In the genomic region with DNA sequence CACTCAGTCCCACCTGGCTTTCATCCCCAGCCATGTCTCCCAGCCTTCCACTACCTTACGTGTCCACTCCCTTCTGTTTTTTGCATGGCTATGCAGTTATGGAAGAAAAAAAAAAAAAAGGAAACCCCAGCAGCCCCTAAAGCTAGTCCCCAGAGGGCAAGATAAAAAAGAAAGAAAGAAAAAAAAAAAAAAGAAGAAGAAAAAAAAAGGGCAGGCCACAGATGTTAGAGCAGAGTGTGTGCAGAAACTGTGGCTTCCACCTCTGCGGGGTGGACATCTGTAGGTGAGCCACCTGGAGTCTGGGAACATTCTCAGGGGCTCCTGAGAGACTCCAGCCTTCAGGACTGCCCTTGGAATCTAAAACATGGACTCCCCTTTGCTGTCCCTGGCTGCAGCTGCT, we compare ENCODE assay signal across 13 mouse cellular contexts. TPM values are rescaled to one million over a fixed set of nuclear protein-coding genes. Genes with fewer than 3 reads are reported as not detected.
DNase-seq lines count a peak whose midpoint lies in the region; ATAC-seq and TF ChIP-seq lines count a peak whose summit lies in the region.
"Had no signal": no experiment of that assay in that cellular context is flagged by ENCODE, and none has a peak within 500 bp of the region (broad histone marks: within the 10 kb centered on the region; RNA-seq: fewer than 3 reads in every experiment).

No protein-coding gene starts in this region.

- no peak overlapping the region for H3K27ac ChIP-seq in heart, embryonic 10.5 days
- H3K27ac ChIP-seq in kidney, embryonic 16.5 days (ENCODE audit: low read length) = no peak overlapping the region
- H3K27ac ChIP-seq in CH12.LX (ENCODE audit: insufficient read depth, low read depth) = no peak overlapping the region
- H3K27ac ChIP-seq in embryonic facial prominence, embryonic 14.5 days (replicated peaks; ENCODE audit: low read depth, low read length) = no peak overlapping the region
- H3K27ac ChIP-seq: hindbrain, embryonic 14.5 days; liver, embryonic 15.5 days had no signal

- intact Hi-C loops in left cerebral cortex, postnatal 14 days (cut with DNase I) = no loop called here
- intact Hi-C loops in gastrocnemius, postnatal 14 days (cut with DNase I; ENCODE audit: low total_unique reads) = no loop called here

- peaks cover 52% of the 10 kb centered on the region for H3K4me1 ChIP-seq in heart, embryonic 10.5 days
- peaks cover 14% of the 10 kb centered on the region for H3K4me1 ChIP-seq in kidney, embryonic 16.5 days (ENCODE audit: insufficient read depth, low read length)
- peaks cover 9 to 30% of the 10 kb centered on the region in 2 experiments for H3K4me1 ChIP-seq in CH12.LX (ENCODE audit: control insufficient read depth in 1 of 2, insufficient read depth in 2 of 2)
- H3K4me1 ChIP-seq in embryonic facial prominence, embryonic 14.5 days (ENCODE audit: control insufficient read depth, insufficient read depth, low read length) = peaks cover 12% of the 10 kb centered on the region; the same call in 1 of the 2 replicates

- TF ChIP-seq CTCF in CH12.LX (conservative IDR thresholded peaks at IDR 0.05 in 1 of 2, IDR thresholded peaks at IDR 0.05 in 1 of 2; ENCODE audit: low read depth in 2 of 2, low read length in 2 of 2) = no peak

- no peak for TF ChIP-seq RAD21 in CH12.LX (IDR thresholded peaks at IDR 0.05; ENCODE audit: low read depth, low read length)

- DNase-seq in heart, embryonic 10.5 days (ENCODE audit: low spot score) = no peak
- DNase-seq in heart, postnatal 4 days = no peak
- DNase-seq in kidney, postnatal 14 days = no peak
- no peak for DNase-seq in CH12.LX (ENCODE audit: extremely low read depth)
- DNase-seq in embryonic facial prominence, embryonic 14.5 days (ENCODE audit: low spot score) = no peak
- DNase-seq in left cerebral cortex, postnatal 14 days (ENCODE audit: low spot score in 2 of 2) = no peak
- DNase-seq in gastrocnemius, postnatal 14 days = no peak
- DNase-seq: cerebellum, postnatal 10 days; kidney, adult 18-20 months had no signal

- no peak for TF ChIP-seq POLR2A in CH12.LX (IDR thresholded peaks at IDR 0.05; ENCODE audit: low read depth, low read length)

- H3K79me2 ChIP-seq in CH12.LX (replicated peaks; ENCODE audit: control insufficient read depth, extremely low read depth, insufficient read depth, poor library complexity, severe bottlenecking) = no peaks in the 10 kb centered on the region

- ATAC-seq in kidney, embryonic 16.5 days (ENCODE audit: low FRiP score, low TSS enrichment) = no peak
- no peak for ATAC-seq in embryonic facial prominence, embryonic 14.5 days (ENCODE audit: low read depth)

- peak overlapping the region; percentile 61; the same call in 1 of the 2 replicates for H3K4me3 ChIP-seq in heart, embryonic 10.5 days
- 0 out of 2 replicates have a peak overlapping the region, but pooled peaks have one; percentile 50 for H3K4me3 ChIP-seq in kidney, embryonic 16.5 days (ENCODE audit: low read length)
- no peak overlapping the region for H3K4me3 ChIP-seq in CH12.LX (replicated peaks in 1 of 3; ENCODE audit: low read depth in 2 of 3, low read length in 2 of 3, poor library complexity in 1 of 3)
- peak overlapping the region; percentile 50 for H3K4me3 ChIP-seq in embryonic facial prominence, embryonic 14.5 days (ENCODE audit: low read depth, low read length)

- no peak overlapping the region for H3K9ac ChIP-seq in kidney, embryonic 16.5 days (replicated peaks; ENCODE audit: low read length)
- H3K9ac ChIP-seq in CH12.LX (ENCODE audit: insufficient read depth, low read depth) = no peak overlapping the region
- H3K9ac ChIP-seq in embryonic facial prominence, embryonic 14.5 days (ENCODE audit: low read depth, low read length) = 0 out of 2 replicates have a peak overlapping the region, but pooled peaks have one; percentile 60
- H3K9ac ChIP-seq: liver, embryonic 15.5 days had no signal

- in situ Hi-C loops in CH12.LX (cut with MboI; ENCODE audit: low pct_ligation_motif_present, low pct_unique_long_range_greater_than_20kb, low sequenced_read_pairs) = no loop called here

- no peaks in the 10 kb centered on the region for H3K9me3 ChIP-seq in heart, embryonic 10.5 days
- H3K9me3 ChIP-seq in kidney, embryonic 16.5 days (ENCODE audit: low read length) = no peaks in the 10 kb centered on the region
- H3K9me3 ChIP-seq in CH12.LX (replicated peaks; ENCODE audit: low read length) = peaks cover 6% of the 10 kb centered on the region
- H3K9me3 ChIP-seq in embryonic facial prominence, embryonic 14.5 days (ENCODE audit: control insufficient read depth, low read length) = no peaks in the 10 kb centered on the region
- H3K9me3 ChIP-seq: liver, embryonic 15.5 days had no signal

- 66% methylated on average over 2 of the region's 2 CpGs for WGBS in heart, embryonic 10.5 days
- WGBS in kidney, embryonic 16.5 days = 65% methylated on average over 2 of the region's 2 CpGs
- WGBS in embryonic facial prominence, embryonic 14.5 days = 35% methylated on average over 2 of the region's 2 CpGs

- H3K36me3 ChIP-seq in heart, embryonic 10.5 days = no peaks in the 10 kb centered on the region
- H3K36me3 ChIP-seq in kidney, embryonic 16.5 days (ENCODE audit: insufficient read depth, low read length) = no peaks in the 10 kb centered on the region
- no peaks in the 10 kb centered on the region for H3K36me3 ChIP-seq in CH12.LX (replicated peaks in 1 of 2; ENCODE audit: control insufficient read depth in 1 of 2, insufficient read depth in 1 of 2, low read length in 1 of 2)
- no peaks in the 10 kb centered on the region for H3K36me3 ChIP-seq in embryonic facial prominence, embryonic 14.5 days (ENCODE audit: control insufficient read depth, insufficient read depth, low read length)
- H3K36me3 ChIP-seq: liver, embryonic 15.5 days had no signal

- TF ChIP-seq EP300 in CH12.LX (IDR thresholded peaks at IDR 0.05; ENCODE audit: low read length) = no peak

- dilution Hi-C loops in CH12.LX (cut with MboI; ENCODE audit: extremely low pct_ligation_motif_present, extremely low pct_unique_long_range_greater_than_20kb, low sequenced_read_pairs) = no loop called here

- H3K4me2 ChIP-seq in kidney, embryonic 16.5 days (replicated peaks; ENCODE audit: low read depth, low read length) = peak overlapping the region; percentile 80
- peak overlapping the region; percentile 30; the same call in 1 of the 2 replicates for H3K4me2 ChIP-seq in CH12.LX (ENCODE audit: insufficient read depth, low read depth, poor library complexity, severe bottlenecking)
- H3K4me2 ChIP-seq in embryonic facial prominence, embryonic 14.5 days (ENCODE audit: low read depth, low read length) = peak overlapping the region; percentile 91

- H3K27me3 ChIP-seq in heart, embryonic 10.5 days (ENCODE audit: insufficient read depth, poor library complexity, severe bottlenecking) = peaks cover 56% of the 10 kb centered on the region
- peaks cover 11% of the 10 kb centered on the region for H3K27me3 ChIP-seq in kidney, embryonic 16.5 days (ENCODE audit: insufficient read depth, low read length)
- H3K27me3 ChIP-seq in CH12.LX (replicated peaks) = no peaks in the 10 kb centered on the region
- H3K27me3 ChIP-seq in embryonic facial prominence, embryonic 14.5 days (replicated peaks; ENCODE audit: control insufficient read depth, insufficient read depth, low read length) = peaks cover 15% of the 10 kb centered on the region

TF ChIP-seq in CH12.LX, 34 proteins besides CTCF, POLR2A, EP300 and RAD21:
- TF ChIP-seq TCF12 (IDR thresholded peaks at IDR 0.05; ENCODE audit: low read depth, low read length) (peak; percentile 66), TBP (conservative IDR thresholded peaks at IDR 0.05; ENCODE audit: low read depth, low read length) (no peak), ZNF384 (IDR thresholded peaks at IDR 0.05; ENCODE audit: low read depth, low read length) (peak; percentile 96)

RNA-seq across cellular contexts. Expression of a gene that starts 24.4 kb away (rescaled TPM):
- 25.5 and 28.4 TPM in 2 replicates for polyA plus RNA-seq in heart, embryonic 10.5 days (2016; fragmentation: Nextera tagmentation; extraction: Ambion mirVana)
- total RNA-seq in heart, postnatal 4 days (2021) = 10 to 100 TPM; 35.1 to 38.5 TPM
- polyA plus RNA-seq in kidney, embryonic 16.5 days (2015; fragmentation: Nextera tagmentation; extraction: Ambion mirVana) = 31.0 and 33.9 TPM in 2 replicates
- total RNA-seq in CH12.LX (2012; rRNA removed) = 8.9 and 10.5 TPM in 2 replicates
- total RNA-seq in CH12.LX (2014; rRNA removed) = 8.0 and 9.5 TPM in 2 replicates
- 9.0 and 9.4 TPM in 2 replicates for polyA plus RNA-seq in CH12.LX (2012; ENCODE audit: insufficient read length, low read depth)
- 26.5 and 33.1 TPM in 2 replicates for polyA plus RNA-seq in embryonic facial prominence, embryonic 14.5 days (2014; fragmentation: Nextera tagmentation; extraction: Ambion mirVana)
- total RNA-seq in left cerebral cortex, postnatal 14 days (2021) = 10 to 100 TPM; 32.2 to 37.4 TPM
- total RNA-seq in gastrocnemius, postnatal 14 days (2021) = 10 to 100 TPM; 11.8 to 13.8 TPM

RNA-seq across cellular contexts. Expression of a gene that starts 35.4 kb away (rescaled TPM):
- polyA plus RNA-seq in heart, embryonic 10.5 days (2016; fragmentation: Nextera tagmentation; extraction: Ambion mirVana) = 17.0 and 34.2 TPM in 2 replicates
- 100 to 1,000 TPM; 145 TPM for total RNA-seq in heart, postnatal 4 days (2021)
- polyA plus RNA-seq in kidney, embryonic 16.5 days (2015; fragmentation: Nextera tagmentation; extraction: Ambion mirVana) = 2.0 and 5.5 TPM in 2 replicates
- total RNA-seq in CH12.LX (2012; rRNA removed) = not detected in 2 replicates
- total RNA-seq in CH12.LX (2014; rRNA removed) = not detected in 2 replicates
- polyA plus RNA-seq in CH12.LX (2012; ENCODE audit: insufficient read length, low read depth) = not detected in 2 replicates
- polyA plus RNA-seq in embryonic facial prominence, embryonic 14.5 days (2014; fragmentation: Nextera tagmentation; extraction: Ambion mirVana) = 2.0 and 2.9 TPM in 2 replicates
- 10 to 100 TPM; 19.5 to 20.2 TPM for total RNA-seq in left cerebral cortex, postnatal 14 days (2021)
- total RNA-seq in gastrocnemius, postnatal 14 days (2021) = 1 to 10 TPM in 1 of 2 experiments, under 1 TPM in 1; 0.42 to 1.2 TPM
- total RNA-seq: granulocyte monocyte progenitor cell, adult 5-6 weeks had no signal

RNA-seq across cellular contexts. Expression of a gene that starts 43.2 kb away (rescaled TPM):
- polyA plus RNA-seq in heart, embryonic 10.5 days (2016; fragmentation: Nextera tagmentation; extraction: Ambion mirVana) = 323 and 372 TPM in 2 replicates
- 100 to 1,000 TPM; 141 to 145 TPM for total RNA-seq in heart, postnatal 4 days (2021)
- polyA plus RNA-seq in kidney, embryonic 16.5 days (2015; fragmentation: Nextera tagmentation; extraction: Ambion mirVana) = 266 and 282 TPM in 2 replicates
- total RNA-seq in CH12.LX (2012; rRNA removed) = 89.4 and 99.1 TPM in 2 replicates
- 125 and 138 TPM in 2 replicates for total RNA-seq in CH12.LX (2014; rRNA removed)
- 143 and 163 TPM in 2 replicates for polyA plus RNA-seq in CH12.LX (2012; ENCODE audit: insufficient read length, low read depth)
- 209 and 251 TPM in 2 replicates for polyA plus RNA-seq in embryonic facial prominence, embryonic 14.5 days (2014; fragmentation: Nextera tagmentation; extraction: Ambion mirVana)
- total RNA-seq in left cerebral cortex, postnatal 14 days (2021) = 1 to 10 TPM; 8.1 to 9.5 TPM
- total RNA-seq in gastrocnemius, postnatal 14 days (2021) = 10 to 100 TPM in 1 of 2 experiments, 1 to 10 TPM in 1; 7.0 to 10.2 TPM

Comparison
In these comparisons a context has a peak if more than half of its experiments do, and no peak if none do; other contexts are left out.
1. H3K4me3 ChIP-seq: peak in heart, embryonic 10.5 days (single experiment), kidney, embryonic 16.5 days (single experiment) and embryonic facial prominence, embryonic 14.5 days (single experiment); none in CH12.LX (0 of 3).
2. H3K4me2 ChIP-seq: peak in every context shown above with its lines; median percentile 91 in embryonic facial prominence, embryonic 14.5 days; 80 in kidney, embryonic 16.5 days; 30 in CH12.LX.
3. RNA of a gene that starts 35.4 kb away (total RNA-seq): 145 TPM in heart, postnatal 4 days and 19.5 to 20.2 TPM in left cerebral cortex, postnatal 14 days; 0.42 to 1.2 TPM in gastrocnemius, postnatal 14 days and not detected in CH12.LX; every median in the first group is over 4 times any median in the second.
4. RNA of a gene that starts 43.2 kb away (total RNA-seq): 141 to 145 TPM in heart, postnatal 4 days and 89.4 to 138 TPM in CH12.LX; 7.0 to 10.2 TPM in gastrocnemius, postnatal 14 days and 8.1 to 9.5 TPM in left cerebral cortex, postnatal 14 days; every median in the first group is over 4 times any median in the second.